Mouse (Mus musculus): ENCODE results near the gene Rab15. TPM values are rescaled to one million over a fixed set of nuclear protein-coding genes. Genes with fewer than 3 reads are reported as not detected.

Rab15 gene
- polyA plus RNA-seq, 1 experiment = 16.4 TPM

DNA sequence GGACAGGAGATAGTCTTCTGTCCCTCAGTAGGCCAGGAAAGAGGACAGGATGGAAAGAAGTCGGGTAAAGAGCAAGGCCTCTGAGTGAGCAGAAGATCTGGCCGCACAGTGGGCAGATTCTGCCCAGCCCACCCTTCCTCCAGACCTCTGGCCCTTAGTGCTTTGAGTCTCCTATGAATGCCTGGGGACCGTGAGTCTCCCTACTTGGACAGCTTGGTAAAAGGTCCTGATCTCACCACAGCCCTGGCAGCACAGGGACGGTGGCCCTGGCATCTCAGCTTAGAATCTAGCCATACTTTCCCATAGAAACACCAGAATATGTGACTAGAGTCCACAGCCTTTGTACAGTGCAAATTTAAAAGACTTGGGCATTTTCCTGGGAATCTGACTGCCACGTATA lies 42.8 kb downstream of the Rab15 start:
- Histone ChIP-seq H3K4me3 (ENCODE audit: low read depth, low read length) (no peak overlapping the region), H3K27me3 (ENCODE audit: control insufficient read depth, insufficient read depth, low read length) (no peaks in the 10 kb centered on the region), H3K4me1 (ENCODE audit: control insufficient read depth, insufficient read depth, insufficient read length, low read length) (no peaks in the 10 kb centered on the region; the same call in 1 of the 2 replicates), H3K27ac (ENCODE audit: insufficient read depth, low read depth, low read length) (no peak overlapping the region), H3K36me3 (ENCODE audit: control insufficient read depth, insufficient read depth, low read length) (peaks cover 14% of the 10 kb centered on the region)
- 95% methylated on average over 5 of the region's 5 CpGs for WGBS
- TF ChIP-seq POLR2A (IDR thresholded peaks at IDR 0.05; ENCODE audit: low read depth, low read length) (no peak), CTCF (IDR thresholded peaks at IDR 0.05; ENCODE audit: extremely low read depth, insufficient read length, insufficient replicate concordance, low read depth, low read length) (no peak)

DNA sequence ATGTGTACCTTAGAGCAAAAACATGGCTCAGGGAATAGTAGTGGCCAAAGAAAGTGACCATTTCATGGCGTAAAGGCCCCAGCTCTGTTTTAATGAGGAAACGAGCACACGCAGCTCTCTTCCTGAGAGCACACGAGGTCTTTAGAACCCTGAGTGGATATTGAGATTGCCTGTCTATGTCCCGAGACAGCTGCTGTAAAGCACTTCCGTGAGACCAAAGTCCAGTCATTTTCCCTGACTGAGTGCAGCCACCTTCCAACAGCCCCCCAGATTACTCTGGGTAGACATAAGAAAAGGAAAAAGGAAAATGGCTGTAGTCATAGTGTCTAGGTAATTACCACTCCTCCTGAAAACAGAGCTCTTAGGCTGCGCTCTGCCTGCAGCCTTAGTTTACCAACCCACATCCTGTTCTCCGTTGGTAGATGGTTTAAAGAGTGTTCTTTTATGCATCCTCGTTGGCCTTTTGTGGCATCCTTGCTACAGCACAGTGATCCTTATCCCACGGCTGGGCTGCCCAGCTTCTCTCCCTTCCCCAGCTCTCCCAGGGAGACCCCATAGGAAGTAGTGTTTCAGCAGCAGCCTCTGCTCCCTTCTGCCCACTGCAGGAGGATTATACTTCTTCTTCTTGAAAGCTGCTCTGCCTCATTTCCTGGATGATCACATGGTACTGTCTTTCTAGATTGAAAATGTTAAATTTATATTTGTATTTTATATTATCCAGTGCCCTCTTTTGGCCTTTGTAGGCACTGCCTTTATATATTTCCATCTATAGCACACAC lies 44.2 kb downstream of the Rab15 start:
- Histone ChIP-seq H3K4me3 (ENCODE audit: low read depth, low read length) (no peak overlapping the region), H3K36me3 (ENCODE audit: control insufficient read depth, insufficient read depth, low read length) (peaks cover 12% of the 10 kb centered on the region), H3K4me1 (ENCODE audit: control insufficient read depth, insufficient read depth, insufficient read length, low read length) (peaks cover 2% of the 10 kb centered on the region; the same call in 1 of the 2 replicates), H3K27me3 (ENCODE audit: control insufficient read depth, insufficient read depth, low read length) (no peaks in the 10 kb centered on the region), H3K27ac (ENCODE audit: insufficient read depth, low read depth, low read length) (no peak overlapping the region)
- WGBS = 43% methylated on average over 10 of the region's 10 CpGs
- no peak for TF ChIP-seq POLR2A (IDR thresholded peaks at IDR 0.05; ENCODE audit: low read depth, low read length)
- no peak for TF ChIP-seq CTCF (IDR thresholded peaks at IDR 0.05; ENCODE audit: extremely low read depth, insufficient read length, insufficient replicate concordance, low read depth, low read length)

DNA sequence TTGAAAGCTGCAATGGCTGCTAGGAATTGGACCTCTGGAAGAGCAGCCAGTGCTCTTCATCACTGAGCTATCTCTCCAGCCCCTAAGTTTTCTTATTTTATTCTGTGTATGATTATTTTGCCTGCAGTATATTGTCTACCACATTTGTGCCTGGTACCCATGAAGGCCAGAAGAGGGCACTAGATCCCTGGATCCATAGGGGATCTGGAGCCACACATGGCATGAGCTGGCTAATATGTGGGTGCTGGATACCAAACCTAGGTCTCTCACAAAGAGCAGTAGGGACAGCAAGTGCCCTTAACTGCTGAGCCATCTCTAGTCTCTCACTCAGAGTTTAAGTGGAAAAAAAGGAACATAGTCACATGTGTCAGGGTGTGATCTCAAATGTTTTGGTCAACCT lies 44.9 kb downstream of the Rab15 start:
- no peaks in the 10 kb centered on the region for H3K27me3 ChIP-seq (ENCODE audit: control insufficient read depth, insufficient read depth, low read length)
- peak; percentile 35; the same call in 1 of the 2 replicates for TF ChIP-seq CTCF (IDR thresholded peaks at IDR 0.05; ENCODE audit: extremely low read depth, insufficient read length, insufficient replicate concordance, low read depth, low read length)
- no peak for TF ChIP-seq POLR2A (IDR thresholded peaks at IDR 0.05; ENCODE audit: low read depth, low read length)
- peaks cover 4% of the 10 kb centered on the region; the same call in 1 of the 2 replicates for H3K4me1 ChIP-seq (ENCODE audit: control insufficient read depth, insufficient read depth, insufficient read length, low read length)
- no peak overlapping the region for H3K27ac ChIP-seq (ENCODE audit: insufficient read depth, low read depth, low read length)
- H3K36me3 ChIP-seq (ENCODE audit: control insufficient read depth, insufficient read depth, low read length) = peaks cover 12% of the 10 kb centered on the region
- no peak overlapping the region for H3K4me3 ChIP-seq (ENCODE audit: low read depth, low read length)

DNA sequence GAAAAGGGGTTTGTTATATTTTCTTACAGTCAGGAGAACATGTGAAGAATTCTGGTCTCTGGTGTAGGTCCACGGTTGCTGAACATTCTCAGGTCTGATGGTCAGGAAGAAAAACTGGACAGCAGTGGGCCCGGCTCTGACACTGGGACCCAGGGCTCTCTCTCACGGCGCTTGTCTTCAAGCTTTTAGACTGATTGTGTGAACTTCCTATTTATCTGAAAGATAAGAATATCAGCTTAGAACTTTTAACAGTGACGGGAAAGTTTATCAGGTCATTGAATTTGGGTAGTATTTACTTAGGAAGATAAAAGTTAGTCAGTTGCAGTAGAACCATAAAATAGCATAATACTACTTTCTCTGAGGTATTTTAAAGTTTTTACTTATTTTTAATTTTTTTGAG lies 45.8 kb downstream of the Rab15 start:
- Histone ChIP-seq H3K27me3 (ENCODE audit: control insufficient read depth, insufficient read depth, low read length) (no peaks in the 10 kb centered on the region), H3K4me3 (ENCODE audit: low read depth, low read length) (no peak overlapping the region), H3K36me3 (ENCODE audit: control insufficient read depth, insufficient read depth, low read length) (peaks cover 11% of the 10 kb centered on the region), H3K27ac (ENCODE audit: insufficient read depth, low read depth, low read length) (no peak overlapping the region), H3K4me1 (ENCODE audit: control insufficient read depth, insufficient read depth, insufficient read length, low read length) (peaks cover 4% of the 10 kb centered on the region; the same call in 1 of the 2 replicates)
- no peak for TF ChIP-seq POLR2A (IDR thresholded peaks at IDR 0.05; ENCODE audit: low read depth, low read length)
- no peak for TF ChIP-seq CTCF (IDR thresholded peaks at IDR 0.05; ENCODE audit: extremely low read depth, insufficient read length, insufficient replicate concordance, low read depth, low read length)
- WGBS = 29% methylated on average over 5 of the region's 5 CpGs

DNA sequence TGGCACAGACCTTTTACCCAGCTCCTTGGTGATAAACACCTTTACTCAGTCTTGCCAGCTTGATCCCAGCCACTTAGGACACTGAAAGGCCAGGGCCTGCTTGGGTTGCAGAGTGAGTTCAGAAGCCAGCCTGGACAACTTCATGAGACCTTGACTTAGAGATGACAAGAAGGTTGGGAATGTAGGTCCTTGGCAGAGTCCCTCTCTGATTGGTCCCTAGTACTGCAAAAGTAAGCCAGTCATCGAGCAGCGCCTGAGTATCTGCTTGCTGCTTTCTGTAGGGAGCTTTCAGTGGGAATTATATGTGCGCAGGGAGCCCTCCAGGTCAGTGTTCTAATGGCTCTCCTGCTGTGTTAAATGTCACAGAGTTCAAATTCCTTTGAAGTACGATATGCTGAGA lies 47.6 kb downstream of the Rab15 start:
- Histone ChIP-seq H3K4me1 (ENCODE audit: control insufficient read depth, insufficient read depth, insufficient read length, low read length) (peaks cover 4% of the 10 kb centered on the region; the same call in 1 of the 2 replicates), H3K27ac (ENCODE audit: insufficient read depth, low read depth, low read length) (no peak overlapping the region), H3K36me3 (ENCODE audit: control insufficient read depth, insufficient read depth, low read length) (peaks cover 7% of the 10 kb centered on the region), H3K27me3 (ENCODE audit: control insufficient read depth, insufficient read depth, low read length) (no peaks in the 10 kb centered on the region), H3K4me3 (ENCODE audit: low read depth, low read length) (no peak overlapping the region)
- WGBS = 83% methylated on average over 4 of the region's 4 CpGs
- TF ChIP-seq POLR2A (IDR thresholded peaks at IDR 0.05; ENCODE audit: low read depth, low read length) = no peak

DNA sequence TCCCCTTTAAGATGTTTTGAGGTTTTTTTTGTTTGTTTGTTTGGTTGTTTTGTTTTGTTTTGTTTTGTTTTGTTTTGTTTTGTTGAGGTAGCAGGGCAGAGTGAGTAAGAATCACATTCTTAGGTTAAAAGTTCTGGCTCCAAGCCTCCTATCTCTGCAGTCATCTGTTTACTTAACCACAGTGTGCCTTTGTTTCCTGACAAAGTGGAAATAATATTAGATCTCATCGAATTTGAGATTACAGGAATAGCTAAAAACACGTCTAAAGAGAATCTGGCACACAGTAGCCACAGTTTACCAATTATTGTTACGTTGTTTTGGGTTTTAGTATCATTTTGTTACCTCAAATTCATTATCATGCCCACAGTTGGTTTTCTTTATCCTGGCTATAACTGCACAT lies 48.1 kb downstream of the Rab15 start:
- Histone ChIP-seq H3K4me3 (ENCODE audit: low read depth, low read length) (no peak overlapping the region), H3K36me3 (ENCODE audit: control insufficient read depth, insufficient read depth, low read length) (peaks cover 3% of the 10 kb centered on the region), H3K27ac (ENCODE audit: insufficient read depth, low read depth, low read length) (no peak overlapping the region), H3K27me3 (ENCODE audit: control insufficient read depth, insufficient read depth, low read length) (no peaks in the 10 kb centered on the region), H3K4me1 (ENCODE audit: control insufficient read depth, insufficient read depth, insufficient read length, low read length) (peaks cover 4% of the 10 kb centered on the region; the same call in 1 of the 2 replicates)
- TF ChIP-seq CTCF (IDR thresholded peaks at IDR 0.05; ENCODE audit: extremely low read depth, insufficient read length, insufficient replicate concordance, low read depth, low read length) (no peak), POLR2A (IDR thresholded peaks at IDR 0.05; ENCODE audit: low read depth, low read length) (no peak)
- 47% methylated on average over 3 of the region's 3 CpGs for WGBS

DNA sequence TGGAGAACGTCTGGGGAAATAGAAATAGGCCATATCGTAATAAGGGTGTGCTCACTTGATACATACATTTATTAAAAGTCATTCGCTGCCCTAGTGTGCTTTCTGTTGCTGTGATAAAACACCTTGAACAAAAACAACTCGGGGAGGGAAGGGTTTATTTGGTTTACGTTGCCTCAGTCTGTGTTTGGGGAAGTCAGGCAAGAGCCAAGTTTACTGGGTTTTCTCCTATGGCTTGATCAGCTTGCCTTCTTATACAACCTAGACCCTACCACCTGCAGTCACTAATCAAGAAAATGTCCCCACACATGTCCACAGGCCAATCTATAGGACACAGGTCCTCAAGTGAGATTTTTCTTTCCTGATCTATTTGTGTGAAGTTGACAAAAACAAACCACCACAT lies 51.2 kb downstream of the Rab15 start:
- 88% methylated on average over 5 of the region's 5 CpGs for WGBS
- no peak for TF ChIP-seq POLR2A (IDR thresholded peaks at IDR 0.05; ENCODE audit: low read depth, low read length)
- TF ChIP-seq CTCF (IDR thresholded peaks at IDR 0.05; ENCODE audit: extremely low read depth, insufficient read length, insufficient replicate concordance, low read depth, low read length) = no peak

More for the DNA sequence above, 51.2 kb downstream of the Rab15 start:
- H3K36me3 ChIP-seq (ENCODE audit: control insufficient read depth, insufficient read depth, low read length) = peaks cover 3% of the 10 kb centered on the region
- H3K27me3 ChIP-seq (ENCODE audit: control insufficient read depth, insufficient read depth, low read length) = no peaks in the 10 kb centered on the region
- no peak overlapping the region for H3K4me3 ChIP-seq (ENCODE audit: low read depth, low read length)
- no peak overlapping the region for H3K27ac ChIP-seq (ENCODE audit: insufficient read depth, low read depth, low read length)
- peaks cover 4% of the 10 kb centered on the region; the same call in 1 of the 2 replicates for H3K4me1 ChIP-seq (ENCODE audit: control insufficient read depth, insufficient read depth, insufficient read length, low read length)
